8 mouse cellular contexts compared by ENCODE assay signal in the genomic region with DNA sequence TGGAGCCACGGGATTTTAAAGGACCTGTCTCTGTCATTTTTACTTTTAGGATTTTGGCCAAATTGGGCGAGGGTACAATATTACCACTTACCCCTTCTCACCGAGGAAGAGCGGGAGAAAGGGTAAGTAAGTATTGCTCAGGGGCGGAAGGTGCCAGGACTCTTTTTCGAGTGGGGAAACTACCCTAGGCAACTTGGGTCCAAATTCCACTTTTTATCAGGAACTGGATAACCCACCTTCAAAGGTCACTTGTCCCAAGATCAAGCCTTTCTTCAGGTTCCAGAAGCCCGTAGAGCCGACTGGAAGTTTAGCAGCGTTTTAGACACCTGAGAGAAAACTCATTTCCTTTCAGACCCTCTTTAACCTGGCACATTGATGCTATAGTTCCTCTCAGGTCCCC. TPM values are rescaled to one million over a fixed set of nuclear protein-coding genes. Genes with fewer than 3 reads are reported as not detected.
DNase-seq lines count a peak whose midpoint lies in the region; ATAC-seq and TF ChIP-seq lines count a peak whose summit lies in the region.

No protein-coding gene starts in this region.

- 11% methylated on average over 9 of the region's 9 CpGs for WGBS in forebrain, embryonic 16.5 days
- 7% methylated on average over 9 of the region's 9 CpGs for WGBS in liver, embryonic 14.5 days (ENCODE audit: insufficient replicate concordance)

- no peak overlapping the region for H3K27ac ChIP-seq in CH12.LX (ENCODE audit: insufficient read depth, low read depth)
- H3K27ac ChIP-seq in forebrain, embryonic 16.5 days (ENCODE audit: low read length): peak overlapping the region; percentile 53
- peak overlapping the region; percentile 60 for H3K27ac ChIP-seq in liver, embryonic 14.5 days

- no peaks in the 10 kb centered on the region for H3K79me2 ChIP-seq in CH12.LX (replicated peaks; ENCODE audit: control insufficient read depth, extremely low read depth, insufficient read depth, poor library complexity, severe bottlenecking)

- dilution Hi-C loops in CH12.LX (cut with MboI; ENCODE audit: extremely low pct_ligation_motif_present, extremely low pct_unique_long_range_greater_than_20kb, low sequenced_read_pairs): no loop called here

- peaks cover 3 to 40% of the 10 kb centered on the region in 2 experiments; a peak in 2 of 4 replicates for H3K4me1 ChIP-seq in CH12.LX (ENCODE audit: control insufficient read depth in 1 of 2, insufficient read depth in 2 of 2)
- H3K4me1 ChIP-seq in forebrain, embryonic 16.5 days (replicated peaks; ENCODE audit: control insufficient read depth, insufficient read depth, low read length): peaks cover 5% of the 10 kb centered on the region
- peaks cover 4 to 12% of the 10 kb centered on the region in 2 experiments for H3K4me1 ChIP-seq in liver, embryonic 14.5 days (replicated peaks; ENCODE audit: control insufficient read depth in 2 of 2, insufficient read depth in 2 of 2, low read length in 1 of 2)

- TF ChIP-seq EP300 in CH12.LX (IDR thresholded peaks at IDR 0.05; ENCODE audit: low read length): no peak
- no peak for TF ChIP-seq EP300 in liver, embryonic 14.5 days (IDR thresholded peaks at IDR 0.05; ENCODE audit: low read depth)

- no peaks in the 10 kb centered on the region for H3K36me3 ChIP-seq in CH12.LX (replicated peaks in 1 of 2; ENCODE audit: control insufficient read depth in 1 of 2, insufficient read depth in 1 of 2, low read length in 1 of 2)
- no peaks in the 10 kb centered on the region for H3K36me3 ChIP-seq in forebrain, embryonic 16.5 days (ENCODE audit: control insufficient read depth, insufficient read depth)
- H3K36me3 ChIP-seq in liver, embryonic 14.5 days (replicated peaks; ENCODE audit: control insufficient read depth, insufficient read depth, low read depth): no peaks in the 10 kb centered on the region

- no peak for TF ChIP-seq POLR2A in CH12.LX (IDR thresholded peaks at IDR 0.05; ENCODE audit: low read depth, low read length)

- H3K9ac ChIP-seq in CH12.LX (ENCODE audit: insufficient read depth, low read depth): peak overlapping the region; percentile 68
- peak overlapping the region; percentile 83 for H3K9ac ChIP-seq in forebrain, embryonic 16.5 days (replicated peaks; ENCODE audit: low read depth, low read length)
- peak overlapping the region; percentile 96 for H3K9ac ChIP-seq in liver, embryonic 14.5 days (replicated peaks)

- no peaks in the 10 kb centered on the region for H3K27me3 ChIP-seq in CH12.LX (replicated peaks)
- no peaks in the 10 kb centered on the region for H3K27me3 ChIP-seq in forebrain, embryonic 16.5 days (replicated peaks; ENCODE audit: control insufficient read depth, insufficient read depth, low read length)
- H3K27me3 ChIP-seq in liver, embryonic 14.5 days (ENCODE audit: control insufficient read depth, insufficient read depth, low read length): no peaks in the 10 kb centered on the region

- H3K4me3 ChIP-seq in CH12.LX (replicated peaks in 1 of 3; ENCODE audit: low read depth in 2 of 3, low read length in 2 of 3, poor library complexity in 1 of 3): peak overlapping the region; percentile 77 to 85 (median 83)
- peak overlapping the region; percentile 84 for H3K4me3 ChIP-seq in forebrain, embryonic 16.5 days (replicated peaks; ENCODE audit: low read length)
- peak overlapping the region; percentile 71 to 77 for H3K4me3 ChIP-seq in liver, embryonic 14.5 days (ENCODE audit: insufficient read depth in 1 of 2, low read depth in 2 of 2, low read length in 2 of 2)

- in situ Hi-C loops in CH12.LX (cut with MboI; ENCODE audit: low pct_ligation_motif_present, low pct_unique_long_range_greater_than_20kb, low sequenced_read_pairs): loop anchor here (10.0 kb wide), 1 partner anchor 70 kb away; no protein-coding TSS in a partner anchor

- H3K9me3 ChIP-seq in CH12.LX (replicated peaks; ENCODE audit: low read length): peaks cover 4% of the 10 kb centered on the region
- H3K9me3 ChIP-seq in forebrain, embryonic 16.5 days (ENCODE audit: control insufficient read depth, low read length): no peaks in the 10 kb centered on the region
- no peaks in the 10 kb centered on the region for H3K9me3 ChIP-seq in liver, embryonic 14.5 days (ENCODE audit: control insufficient read depth, low read length)

- peak; percentile 4 for DNase-seq in embryo, embryonic 11 days
- DNase-seq in embryo, embryonic 10.5 days (ENCODE audit: low spot score): no peak
- no peak for DNase-seq in CH12.LX (ENCODE audit: extremely low read depth)
- peak in 1 of 3 experiments; percentile 24 for DNase-seq in liver, embryonic 14.5 days (ENCODE audit: low read depth in 3 of 3, low spot score in 3 of 3)
- no peak for DNase-seq in adrenal gland, adult 2 months
- no peak for DNase-seq in retina, embryonic 14.5 days (ENCODE audit: low spot score)
- no peak for DNase-seq in left cerebral cortex, adult 11 months (ENCODE audit: low spot score)

- TF ChIP-seq RAD21 in CH12.LX (IDR thresholded peaks at IDR 0.05; ENCODE audit: low read depth, low read length): no peak

- H3K4me2 ChIP-seq in CH12.LX (ENCODE audit: insufficient read depth, low read depth, poor library complexity, severe bottlenecking): peak overlapping the region; percentile 80
- H3K4me2 ChIP-seq in forebrain, embryonic 16.5 days (ENCODE audit: low read length): peak overlapping the region; percentile 71
- peak overlapping the region; percentile 88 for H3K4me2 ChIP-seq in liver, embryonic 14.5 days (ENCODE audit: low read depth)

- no peak for ATAC-seq in forebrain, embryonic 16.5 days
- no peak for ATAC-seq in liver, embryonic 14.5 days (ENCODE audit: insufficient read depth)

- no peak for TF ChIP-seq CTCF in CH12.LX (conservative IDR thresholded peaks at IDR 0.05 in 1 of 2, IDR thresholded peaks at IDR 0.05 in 1 of 2; ENCODE audit: low read depth in 2 of 2, low read length in 2 of 2)
- no peak for TF ChIP-seq CTCF in liver, embryonic 14.5 days (IDR thresholded peaks at IDR 0.05; ENCODE audit: low read depth)

TF ChIP-seq in CH12.LX, 34 proteins besides CTCF, POLR2A, EP300 and RAD21:
- no peak for TF ChIP-seq RCOR1 (conservative IDR thresholded peaks at IDR 0.05; ENCODE audit: low read depth, low read length)
- peak; percentile 22; the same call in 1 of the 2 replicates for TF ChIP-seq SIN3A (IDR thresholded peaks at IDR 0.05; ENCODE audit: low read length)
- TF ChIP-seq USF1 (IDR thresholded peaks at IDR 0.05; ENCODE audit: low read depth, low read length): no peak
- no peak for TF ChIP-seq SMC3 (IDR thresholded peaks at IDR 0.05; ENCODE audit: low read depth, low read length)
TF ChIP-seq in CH12.LX: peak in this region for 1.

RNA-seq across cellular contexts. Expression of gene Immp2l, which starts 0.6 kb away (rescaled TPM):
- 9.1 and 16.5 TPM in 2 replicates for total RNA-seq in CH12.LX (2012; rRNA removed)
- total RNA-seq in CH12.LX (2014; rRNA removed): 9.9 and 11.4 TPM in 2 replicates
- polyA plus RNA-seq in CH12.LX (2012; ENCODE audit: insufficient read length, low read depth): 3.6 and 4.8 TPM in 2 replicates
- polyA plus RNA-seq in forebrain, embryonic 16.5 days (2015; fragmentation: Nextera tagmentation; extraction: Ambion mirVana): 5.7 and 6.9 TPM in 2 replicates
- polyA plus RNA-seq in liver, embryonic 14.5 days (2012; rRNA removed): 4.3 and 4.7 TPM in 2 replicates
- 9.8 and 11.2 TPM in 2 replicates for polyA plus RNA-seq in liver, embryonic 14.5 days (2014; fragmentation: Nextera tagmentation; extraction: Ambion mirVana)
- 10 to 100 TPM; 16.5 to 20.2 TPM for total RNA-seq in adrenal gland, adult 2 months (2021)
- 0.94 and 2.3 TPM in 2 replicates for polyA plus RNA-seq in adrenal gland, adult 2 months (2012; rRNA removed)
